Mouse (Mus musculus) cerebellum, adult 18-20 months (tissue): ENCODE data around the gene Cpped1.

Experiments
- DNase-seq, 2 experiments: peaks; one replicate each; pipeline ENCODE4 v3.0.0; 2021

Gene Cpped1

GRCm38 (mm10) chr16:11756598-11757245 is 152.5 kb downstream of the Cpped1 start:
- DNase-seq = no peak

GRCm38 (mm10) chr16:11755281-11756066 is 153.8 kb downstream of the Cpped1 start:
- no peak for DNase-seq

DNA sequence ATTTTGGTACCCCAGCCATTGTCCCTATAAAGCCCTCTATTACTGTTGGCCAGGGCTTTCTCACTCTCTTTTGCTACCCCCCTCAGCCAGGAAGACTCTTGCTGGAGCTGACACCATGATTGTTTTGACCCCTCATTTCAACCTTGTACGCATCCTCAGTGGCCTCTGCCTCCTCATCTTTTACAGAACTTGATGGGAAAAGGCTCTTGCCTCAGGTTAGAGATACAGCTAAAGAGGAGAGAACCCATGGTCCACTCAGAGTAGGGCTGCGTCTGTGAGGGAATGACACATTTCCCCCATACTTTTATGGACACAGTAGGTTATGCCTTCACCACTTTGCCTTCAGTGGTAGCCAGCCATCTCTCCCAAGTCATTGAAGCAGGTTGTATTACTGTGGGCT is 155.1 kb downstream of the Cpped1 start:
- DNase-seq = no peak
